Mouse (Mus musculus): ENCODE data around the gene AI597479. TPM values are rescaled to one million over a fixed set of nuclear protein-coding genes. Genes with fewer than 3 reads are reported as not detected.
A peak's percentile ranks its signal among the peaks of the same experiment; 100 is the strongest.

AI597479 gene
- polyA plus RNA-seq, 1 experiment: 1.0 TPM

DNA sequence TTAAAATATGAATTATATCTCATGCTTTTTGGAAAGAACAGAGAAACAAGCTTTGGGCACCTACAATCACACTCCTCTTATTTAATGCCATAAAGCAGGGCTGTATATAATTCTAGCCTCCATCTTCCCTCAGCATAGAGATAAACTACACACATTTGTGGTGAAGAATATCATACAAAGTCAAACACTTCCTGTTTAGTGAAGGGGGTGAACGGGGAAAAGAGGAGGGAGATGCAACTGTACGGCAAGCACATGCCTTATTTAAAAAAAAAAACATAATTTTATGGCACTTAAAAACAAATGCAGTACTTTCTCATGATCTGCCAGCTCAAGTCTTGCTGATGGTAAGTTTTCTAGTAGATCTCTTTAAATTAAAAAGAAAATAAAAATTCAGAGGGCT is 20.4 kb upstream of the AI597479 start:
- TF ChIP-seq GATA1 (IDR thresholded peaks at IDR 0.05; ENCODE audit: borderline replicate concordance, low read length) (no peak), FLI1 (IDR thresholded peaks at IDR 0.05; ENCODE audit: low read length) (no peak)
- Histone ChIP-seq H3K27me3 (replicated peaks) (no peaks in the 10 kb centered on the region), H3K4me3 (replicated peaks) (no peak overlapping the region), H3K4me1 (peaks cover 19% of the 10 kb centered on the region), H3K36me3 (replicated peaks; ENCODE audit: low read length) (peaks cover 44% of the 10 kb centered on the region), H3K9me3 (no peaks in the 10 kb centered on the region)

DNA sequence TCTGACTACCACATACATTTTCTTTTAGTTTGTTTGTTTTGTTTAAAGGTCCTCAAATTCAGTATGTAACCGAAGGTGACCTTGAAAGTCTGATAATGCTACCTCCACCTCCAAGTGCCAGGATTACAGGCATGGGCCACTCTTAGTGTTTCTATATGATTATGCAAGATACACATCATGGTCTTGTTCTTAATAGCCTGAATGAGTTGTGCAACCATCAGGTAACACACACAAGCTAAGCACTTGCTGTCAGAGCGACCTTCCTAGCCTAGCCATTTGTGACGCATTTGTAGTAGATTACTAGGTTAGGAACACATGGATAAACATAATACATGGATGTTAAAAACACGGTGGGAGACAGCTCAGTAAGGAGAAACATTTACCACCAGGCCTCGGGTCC is 15.6 kb upstream of the AI597479 start:
- H3K4me3 ChIP-seq (replicated peaks): no peak overlapping the region
- peaks cover 8% of the 10 kb centered on the region; the same call in 1 of the 2 replicates for H3K9me3 ChIP-seq
- no peaks in the 10 kb centered on the region for H3K27me3 ChIP-seq (replicated peaks)
- H3K4me1 ChIP-seq: peaks cover 9% of the 10 kb centered on the region
- TF ChIP-seq GATA1 (IDR thresholded peaks at IDR 0.05; ENCODE audit: borderline replicate concordance, low read length) (no peak), FLI1 (IDR thresholded peaks at IDR 0.05; ENCODE audit: low read length) (no peak)
- peaks cover 23% of the 10 kb centered on the region for H3K36me3 ChIP-seq (replicated peaks; ENCODE audit: low read length)

DNA sequence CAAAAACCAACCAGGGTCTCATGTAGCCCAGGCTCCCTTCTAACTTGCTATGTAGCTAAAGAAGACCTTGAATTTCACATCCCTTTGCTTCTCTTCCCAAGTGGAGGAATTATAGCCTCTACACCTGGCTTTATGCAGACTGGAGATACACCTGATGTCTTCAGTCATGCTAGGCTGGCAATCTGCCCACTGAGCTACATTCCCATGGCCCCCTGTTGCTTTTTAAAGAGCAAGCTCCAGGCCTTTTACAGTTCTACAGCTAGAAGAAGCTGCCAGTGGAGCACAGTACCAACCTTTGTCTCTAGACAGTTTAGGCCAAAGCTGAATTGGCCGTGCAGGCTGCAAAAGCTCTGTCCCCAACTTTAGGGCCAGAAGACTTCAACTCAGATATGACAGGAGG is 8.1 kb upstream of the AI597479 start:
- peaks cover 24% of the 10 kb centered on the region for H3K36me3 ChIP-seq (replicated peaks; ENCODE audit: low read length)
- no peak for TF ChIP-seq GATA1 (IDR thresholded peaks at IDR 0.05; ENCODE audit: borderline replicate concordance, low read length)
- no peak for TF ChIP-seq FLI1 (IDR thresholded peaks at IDR 0.05; ENCODE audit: low read length)
- 0 out of 2 replicates have a peak, but pooled peaks cover 2% of the 10 kb centered on the region for H3K9me3 ChIP-seq
- peaks cover 28% of the 10 kb centered on the region for H3K4me1 ChIP-seq
- no peaks in the 10 kb centered on the region for H3K27me3 ChIP-seq (replicated peaks)
- H3K4me3 ChIP-seq (replicated peaks): no peak overlapping the region

DNA sequence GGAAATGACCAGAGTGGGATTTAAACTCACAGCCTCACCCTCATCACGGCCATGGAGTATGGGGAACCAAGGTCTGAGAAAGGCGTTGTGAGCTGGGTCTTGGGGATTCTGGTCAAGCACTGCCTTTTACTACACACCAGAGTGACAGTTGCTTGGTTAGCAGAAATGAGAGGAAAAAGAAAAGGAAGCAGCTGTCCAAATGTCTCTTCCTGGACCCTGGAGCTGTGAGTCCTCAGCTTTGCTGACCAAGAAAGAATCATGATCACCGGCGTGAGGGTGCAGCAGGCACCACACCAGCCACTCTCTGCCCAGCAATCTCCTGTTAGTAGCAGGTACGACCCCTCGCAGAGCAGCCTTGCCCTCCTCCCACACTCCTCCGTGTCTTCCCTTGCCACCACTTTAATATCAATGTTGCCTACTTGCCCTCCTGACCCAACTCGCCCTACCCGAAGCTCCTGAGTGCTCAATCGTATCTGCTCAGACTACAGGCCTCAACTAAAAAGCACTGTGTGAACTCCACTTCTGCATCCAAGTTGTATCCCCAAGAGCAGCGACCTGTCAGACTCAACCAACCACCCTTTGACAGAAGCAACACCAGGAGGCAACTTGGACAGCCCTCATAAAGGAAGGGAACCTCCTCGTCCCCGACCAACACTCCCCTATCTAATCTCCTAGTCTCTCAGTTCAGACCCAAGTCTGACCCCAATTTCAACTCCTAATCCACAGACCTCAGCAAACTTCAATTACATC is 7.0 kb upstream of the AI597479 start:
- Histone ChIP-seq H3K9me3 (no peaks in the 10 kb centered on the region), H3K27me3 (replicated peaks) (no peaks in the 10 kb centered on the region), H3K36me3 (replicated peaks; ENCODE audit: low read length) (peaks cover 26% of the 10 kb centered on the region), H3K4me3 (replicated peaks) (peak overlapping the region; percentile 97), H3K4me1 (peaks cover 28% of the 10 kb centered on the region)
- TF ChIP-seq FLI1 (IDR thresholded peaks at IDR 0.05; ENCODE audit: low read length) (no peak), GATA1 (IDR thresholded peaks at IDR 0.05; ENCODE audit: borderline replicate concordance, low read length) (no peak)

DNA sequence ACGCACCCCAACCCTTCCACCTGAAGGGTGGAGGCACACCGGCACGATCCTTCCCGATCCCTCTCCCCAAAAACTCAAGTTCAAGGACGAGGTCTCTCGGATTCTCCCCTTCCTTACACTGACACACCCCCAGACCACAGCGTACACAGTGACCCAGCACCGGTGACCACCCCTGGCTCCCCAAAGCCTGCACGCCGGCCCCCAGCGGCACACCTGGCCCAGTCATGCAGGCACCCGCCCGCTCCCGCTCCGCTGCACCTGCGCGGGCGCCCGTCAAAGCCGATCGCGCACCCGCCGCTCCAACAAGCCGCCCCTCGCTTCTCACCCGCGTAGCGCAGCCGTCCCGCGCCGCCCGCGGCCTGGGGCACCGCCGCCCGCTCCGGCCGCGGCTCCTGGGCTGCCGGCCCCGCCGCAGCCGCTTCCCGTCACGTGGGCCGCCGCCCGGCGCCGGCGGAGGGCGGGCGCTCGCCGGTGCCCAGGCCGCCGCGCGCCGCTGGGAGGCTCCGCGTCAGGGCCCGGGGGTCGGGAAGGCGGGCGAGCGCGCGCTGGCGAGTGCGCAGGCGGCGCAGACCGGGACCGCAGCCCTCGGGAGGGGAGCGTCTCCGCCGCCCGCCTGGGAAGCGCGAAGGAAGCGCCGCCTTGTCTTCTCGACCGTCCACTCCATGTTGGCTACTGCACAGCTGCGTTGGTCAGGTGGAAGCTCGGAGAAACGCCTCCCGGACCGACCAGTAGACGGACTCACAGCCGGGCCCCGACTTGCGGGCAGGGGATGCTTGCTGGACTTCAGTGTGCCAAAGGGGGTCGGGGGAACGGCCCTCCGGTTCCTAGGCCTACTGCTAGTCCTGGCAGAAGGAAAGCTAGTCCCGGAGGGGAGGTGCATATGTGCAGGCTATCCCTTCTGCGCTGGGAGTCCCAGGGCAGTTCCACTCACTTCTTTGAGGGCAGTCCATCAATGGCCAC is 6.2 kb upstream of the AI597479 start:
- Histone ChIP-seq H3K4me3 (replicated peaks) (peak overlapping the region; percentile 97), H3K4me1 (peaks cover 36% of the 10 kb centered on the region), H3K9me3 (no peaks in the 10 kb centered on the region), H3K27me3 (replicated peaks) (no peaks in the 10 kb centered on the region), H3K36me3 (replicated peaks; ENCODE audit: low read length) (peaks cover 25% of the 10 kb centered on the region)
- TF ChIP-seq FLI1 (IDR thresholded peaks at IDR 0.05; ENCODE audit: low read length) (no peak), GATA1 (IDR thresholded peaks at IDR 0.05; ENCODE audit: borderline replicate concordance, low read length) (no peak)

DNA sequence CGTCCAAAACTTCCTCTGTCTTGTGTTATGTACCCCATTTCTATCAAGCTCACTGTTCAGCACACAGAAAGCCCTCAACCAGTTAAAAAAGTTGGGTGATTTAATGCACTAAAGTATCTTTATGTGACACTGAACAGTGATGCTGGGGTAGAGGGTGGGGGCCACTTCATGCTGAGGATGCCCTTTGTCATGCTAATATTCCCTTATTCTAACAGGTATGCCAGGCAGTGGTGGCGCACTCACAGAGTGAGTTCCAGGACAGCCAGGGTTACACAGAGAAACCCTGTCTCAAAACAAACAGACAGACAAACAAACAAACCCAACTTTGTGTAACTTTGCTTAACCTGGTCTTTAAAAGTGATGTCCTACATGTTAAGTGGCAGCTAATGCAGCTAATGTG is 4.3 kb upstream of the AI597479 start:
- Histone ChIP-seq H3K4me3 (replicated peaks) (no peak overlapping the region), H3K9me3 (no peaks in the 10 kb centered on the region), H3K4me1 (peaks cover 38% of the 10 kb centered on the region), H3K27me3 (replicated peaks) (no peaks in the 10 kb centered on the region), H3K36me3 (replicated peaks; ENCODE audit: low read length) (peaks cover 15% of the 10 kb centered on the region)
- TF ChIP-seq GATA1 (IDR thresholded peaks at IDR 0.05; ENCODE audit: borderline replicate concordance, low read length) (no peak), FLI1 (IDR thresholded peaks at IDR 0.05; ENCODE audit: low read length) (no peak)

DNA sequence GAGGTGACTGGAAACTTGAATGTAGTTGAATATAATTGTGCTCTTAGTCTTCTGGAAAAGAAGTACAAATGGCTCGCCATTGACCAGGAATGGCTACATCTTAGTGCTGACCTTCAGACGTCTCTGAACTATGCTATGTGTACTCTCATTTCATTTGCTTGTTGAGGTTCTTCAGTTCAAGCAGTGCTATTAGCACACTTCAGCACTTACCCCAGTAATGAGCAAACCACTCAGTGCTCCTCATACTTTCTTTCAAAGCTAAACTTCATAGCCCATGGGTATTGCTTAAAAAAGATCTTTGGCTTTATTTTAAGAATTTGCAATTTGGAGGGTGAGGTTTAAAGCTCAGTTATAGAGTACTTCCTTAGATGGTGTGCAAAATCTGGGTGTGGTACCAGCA is 10.2 kb downstream of the AI597479 start:
- no peaks in the 10 kb centered on the region for H3K27me3 ChIP-seq (replicated peaks)
- no peaks in the 10 kb centered on the region for H3K9me3 ChIP-seq
- TF ChIP-seq GATA1 (IDR thresholded peaks at IDR 0.05; ENCODE audit: borderline replicate concordance, low read length) (no peak), FLI1 (IDR thresholded peaks at IDR 0.05; ENCODE audit: low read length) (no peak)
- peaks cover 10% of the 10 kb centered on the region for H3K4me1 ChIP-seq
- no peak overlapping the region for H3K4me3 ChIP-seq (replicated peaks)
- H3K36me3 ChIP-seq (replicated peaks; ENCODE audit: low read length): peaks cover 69% of the 10 kb centered on the region

DNA sequence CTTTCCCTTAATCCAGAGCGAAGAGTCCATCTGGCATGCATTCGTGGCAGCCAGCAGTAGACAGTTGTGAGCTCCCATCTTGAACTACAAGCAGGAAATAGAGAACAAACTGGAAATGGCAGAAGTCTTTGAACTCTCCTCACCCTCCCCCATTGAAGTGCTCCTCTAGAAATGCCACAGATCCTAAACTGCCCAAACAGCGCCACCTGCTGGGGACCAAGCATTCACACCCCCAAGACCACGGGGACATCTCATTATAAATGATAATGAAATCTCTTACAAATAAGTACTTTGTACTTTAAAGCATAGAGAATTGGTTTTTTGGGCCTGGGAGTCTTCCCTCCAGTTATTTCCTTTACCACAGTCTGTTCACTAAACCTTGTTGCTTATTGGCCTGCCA is 12.0 kb downstream of the AI597479 start:
- no peak overlapping the region for H3K4me3 ChIP-seq (replicated peaks)
- H3K36me3 ChIP-seq (replicated peaks; ENCODE audit: low read length): peaks cover 83% of the 10 kb centered on the region
- peaks cover 29% of the 10 kb centered on the region for H3K4me1 ChIP-seq
- no peaks in the 10 kb centered on the region for H3K27me3 ChIP-seq (replicated peaks)
- TF ChIP-seq GATA1 (IDR thresholded peaks at IDR 0.05; ENCODE audit: borderline replicate concordance, low read length): no peak
- no peak for TF ChIP-seq FLI1 (IDR thresholded peaks at IDR 0.05; ENCODE audit: low read length)
- no peaks in the 10 kb centered on the region for H3K9me3 ChIP-seq

DNA sequence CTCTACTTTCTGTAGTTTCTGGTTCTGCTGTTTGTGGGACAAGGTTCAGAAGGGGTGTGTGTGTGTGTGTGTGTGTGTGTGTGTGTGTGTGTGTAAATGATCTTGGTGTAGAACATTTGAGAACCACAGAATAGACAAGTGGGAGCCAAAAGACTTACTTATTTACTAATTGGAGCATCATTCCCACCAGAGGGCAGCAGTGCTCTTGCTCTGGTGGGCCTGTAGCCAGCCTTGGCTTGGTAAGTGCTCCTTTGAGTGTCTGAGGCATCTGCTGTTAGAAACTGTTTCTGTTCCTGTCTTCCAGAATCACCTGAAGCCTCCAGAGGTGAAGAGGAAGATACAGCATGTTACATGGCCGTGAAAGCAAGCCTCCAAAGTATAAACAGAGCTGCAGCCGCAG is 14.4 kb downstream of the AI597479 start:
- peaks cover 32% of the 10 kb centered on the region for H3K4me1 ChIP-seq
- no peaks in the 10 kb centered on the region for H3K27me3 ChIP-seq (replicated peaks)
- TF ChIP-seq GATA1 (IDR thresholded peaks at IDR 0.05; ENCODE audit: borderline replicate concordance, low read length) (no peak), FLI1 (IDR thresholded peaks at IDR 0.05; ENCODE audit: low read length) (no peak)
- H3K4me3 ChIP-seq (replicated peaks): no peak overlapping the region
- H3K9me3 ChIP-seq: peaks cover 5% of the 10 kb centered on the region; the same call in 1 of the 2 replicates
- peaks cover 93% of the 10 kb centered on the region for H3K36me3 ChIP-seq (replicated peaks; ENCODE audit: low read length)

DNA sequence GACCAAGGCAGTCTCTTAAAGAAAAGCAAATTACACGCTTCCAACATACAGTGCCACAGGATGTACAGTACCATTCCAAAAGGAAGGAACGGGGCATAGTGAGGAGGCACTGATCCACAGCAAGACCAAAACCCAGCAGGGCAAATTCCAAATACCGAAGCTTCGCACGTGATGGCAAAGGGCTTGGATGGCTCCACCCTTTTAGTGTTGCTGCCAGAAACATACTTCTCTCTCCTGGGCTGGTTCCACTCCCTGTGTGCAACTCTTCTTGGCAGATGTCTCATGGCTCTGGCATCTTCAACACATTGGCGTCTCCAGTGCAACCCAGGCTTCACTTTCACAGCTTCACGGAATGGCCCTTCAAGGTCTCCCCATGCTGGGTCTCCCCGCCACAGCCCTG is 18.9 kb downstream of the AI597479 start:
- TF ChIP-seq FLI1 (IDR thresholded peaks at IDR 0.05; ENCODE audit: low read length): no peak
- TF ChIP-seq GATA1 (IDR thresholded peaks at IDR 0.05; ENCODE audit: borderline replicate concordance, low read length): no peak
- Histone ChIP-seq H3K9me3 (peaks cover 8% of the 10 kb centered on the region), H3K27me3 (replicated peaks) (no peaks in the 10 kb centered on the region), H3K4me3 (replicated peaks) (no peak overlapping the region), H3K4me1 (peaks cover 30% of the 10 kb centered on the region), H3K36me3 (replicated peaks; ENCODE audit: low read length) (peaks cover 69% of the 10 kb centered on the region)
